Mouse (Mus musculus) embryo, embryonic 10.5 days (tissue): ENCODE measurements around the gene Plau.

Experiments
- DNase-seq: peaks from one replicate; pipeline ENCODE4 v3.0.0-alpha.2; 2015; ENCODE audit warnings: low spot score

The Plau gene

DNA sequence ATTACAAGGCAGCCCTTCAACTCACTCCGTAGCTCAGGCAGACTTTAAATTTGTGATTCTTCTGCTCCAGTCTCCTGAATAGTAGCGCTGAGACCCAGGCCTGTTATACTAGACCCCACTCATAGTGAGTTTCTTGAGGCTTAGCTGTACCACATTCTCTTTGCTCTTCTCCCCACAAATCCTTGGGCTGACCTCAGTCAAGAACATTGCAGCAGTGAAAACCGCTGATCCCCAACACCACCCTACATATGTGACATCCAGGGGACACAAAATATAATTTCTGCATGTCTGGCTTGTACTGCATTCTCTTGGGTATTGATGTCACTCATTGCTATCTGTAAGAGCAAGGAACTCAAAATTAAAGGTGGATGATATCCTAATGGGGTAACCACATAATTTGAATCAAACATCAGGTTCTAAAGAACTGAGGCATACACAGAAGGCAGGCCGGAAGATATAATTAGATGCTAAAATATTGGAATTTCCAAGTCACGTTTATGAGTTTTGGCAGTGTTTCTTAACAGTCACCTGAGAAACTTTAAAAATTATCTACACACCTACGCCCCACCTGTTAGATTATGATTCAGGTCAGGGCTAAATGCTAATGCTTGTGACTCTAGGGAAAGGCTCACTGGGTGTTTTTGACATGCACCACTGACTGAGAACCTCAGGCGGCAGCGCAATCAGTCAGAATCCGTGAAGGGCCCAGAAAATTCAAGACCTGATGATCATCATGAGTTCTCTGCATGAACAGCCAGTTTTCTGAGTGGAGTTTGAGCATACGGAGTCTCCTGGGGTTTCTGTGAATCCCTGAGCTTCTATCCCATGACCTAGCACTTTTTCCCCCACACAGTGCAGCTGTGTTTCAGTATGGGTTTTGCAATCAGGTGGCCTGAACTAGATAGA lies 8.5 kb downstream of the Plau start:
- DNase-seq, result no peak

DNA sequence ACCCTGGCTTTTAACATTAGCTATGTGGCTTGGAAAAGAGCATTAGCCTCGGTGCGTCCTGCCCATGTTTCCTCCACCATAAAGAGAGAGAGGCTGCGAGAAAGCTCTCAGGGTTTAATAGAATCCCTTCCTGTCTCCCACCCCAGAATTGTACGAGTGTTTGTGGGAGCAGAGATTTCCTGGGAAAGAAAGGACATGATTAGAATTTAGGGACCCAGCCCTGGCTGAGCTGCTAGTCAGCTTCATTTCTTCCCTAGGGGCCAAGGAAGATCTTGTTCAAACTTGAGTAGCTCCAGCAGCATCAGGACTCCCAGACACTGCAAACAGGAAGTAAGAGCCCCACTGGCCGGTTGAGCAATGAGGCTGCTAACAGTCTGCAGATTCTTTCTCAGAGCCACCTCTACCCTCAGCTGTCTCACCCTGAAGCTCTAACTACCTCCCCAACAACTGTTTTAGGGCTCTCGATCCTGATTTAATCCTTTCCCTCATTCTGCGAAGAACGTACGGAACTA lies 9.2 kb downstream of the Plau start:
- DNase-seq, result no peak

GRCm38 (mm10) chr14:20846214-20846613 lies 9.8 kb downstream of the Plau start:
- DNase-seq, result no peak

DNA sequence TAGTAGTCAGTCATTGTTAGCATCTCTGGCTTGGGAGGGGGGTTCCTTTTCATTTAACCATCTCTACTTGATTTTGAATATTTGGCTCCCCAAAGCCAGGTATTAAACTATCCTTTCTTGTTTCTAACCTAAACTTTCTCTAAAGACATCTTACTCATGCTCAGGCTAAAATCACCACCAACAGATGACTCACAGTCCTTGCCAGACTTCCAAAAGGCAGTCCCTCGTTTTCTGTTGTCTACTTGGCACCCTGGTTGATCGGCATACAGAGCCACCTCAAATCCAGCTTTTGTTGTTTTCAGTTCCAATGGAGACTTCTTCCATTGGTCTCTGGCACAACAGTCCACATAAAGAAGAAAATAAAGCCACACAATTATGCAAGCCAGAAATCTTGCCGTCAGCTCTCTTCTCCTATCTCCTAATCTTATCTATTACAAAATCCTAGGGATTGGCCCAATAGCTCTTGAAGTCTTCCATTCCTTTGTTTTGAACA lies 11.2 kb downstream of the Plau start:
- no peak for DNase-seq

DNA sequence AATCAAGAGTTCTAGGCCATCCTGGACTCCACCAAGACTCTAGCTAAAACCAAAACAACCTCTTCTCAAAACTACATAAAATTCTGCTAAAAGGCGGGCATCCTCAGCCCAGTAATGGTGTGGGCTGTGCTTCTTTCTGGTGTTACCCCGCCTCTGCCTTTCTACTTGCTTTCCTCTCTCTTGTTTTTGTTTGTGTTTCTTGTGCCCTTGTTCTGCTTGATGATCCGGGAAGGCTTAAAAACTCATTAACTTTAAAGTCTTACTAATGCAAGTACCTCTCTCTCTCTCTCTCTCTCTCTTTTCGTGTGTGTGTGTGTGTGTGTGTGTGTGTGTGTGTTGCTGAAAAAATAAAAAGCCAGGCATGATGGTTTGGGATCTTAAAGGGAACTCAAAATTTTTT lies 13.3 kb downstream of the Plau start:
- no peak for DNase-seq

DNA sequence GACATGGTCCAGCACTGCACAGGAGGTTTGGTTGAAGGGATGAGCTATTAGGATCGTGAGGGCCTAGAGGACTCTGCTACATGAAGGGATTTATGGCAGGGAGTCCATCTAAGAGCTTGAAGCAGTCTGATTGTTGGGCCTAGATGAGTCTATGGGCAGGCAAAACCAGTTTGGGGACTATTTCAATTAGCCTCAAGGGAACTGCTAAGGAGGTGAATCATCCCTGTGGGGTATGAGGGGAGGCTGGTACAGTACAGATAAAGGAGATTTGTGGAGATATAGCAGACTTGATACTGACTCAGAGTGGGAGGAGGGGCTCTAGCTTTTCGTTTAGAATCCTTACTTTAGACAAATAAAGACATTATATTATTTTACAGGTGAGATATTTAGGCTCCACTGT lies 14.0 kb downstream of the Plau start:
- no peak for DNase-seq

DNA sequence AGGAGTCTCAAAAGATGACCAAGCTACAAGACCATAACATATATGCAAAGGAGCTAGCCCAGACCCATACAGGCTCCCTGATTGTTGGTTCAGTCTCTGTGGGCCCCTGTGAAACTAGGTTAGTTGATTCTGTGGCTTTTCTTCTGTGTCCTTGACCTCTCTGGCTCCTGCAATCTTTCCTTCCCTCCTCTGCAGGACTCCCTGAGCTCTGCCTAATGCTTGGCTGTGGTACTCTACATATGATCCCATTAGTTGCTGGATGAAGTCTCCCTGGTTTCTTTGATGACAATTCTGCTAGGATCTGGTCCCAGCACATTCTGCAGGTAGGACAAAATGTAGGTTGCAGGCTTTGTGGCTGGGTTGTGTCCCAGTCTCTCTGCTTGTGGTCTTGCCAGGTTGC lies 15.3 kb downstream of the Plau start:
- DNase-seq, result no peak

DNA sequence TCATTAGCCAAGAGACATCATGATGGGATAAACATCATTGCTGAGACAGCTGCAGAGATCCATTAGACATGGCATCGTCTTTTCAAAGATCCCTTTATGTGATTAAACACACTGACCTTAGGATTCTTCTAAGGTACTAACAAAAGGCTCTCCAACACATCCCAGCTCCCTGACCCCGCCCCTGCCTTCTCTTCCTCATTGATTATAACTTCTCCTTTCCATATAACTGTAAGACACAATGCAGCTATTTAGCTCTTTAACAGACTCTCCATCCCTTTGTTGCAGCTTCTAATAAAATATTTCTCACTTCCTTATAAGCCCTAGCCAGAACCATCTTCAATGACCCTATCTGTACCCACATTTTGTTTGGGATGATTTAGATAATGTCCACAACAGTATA lies 24.7 kb downstream of the Plau start:
- DNase-seq, result no peak

- DNase-seq, result no peak
Observed at GRCm38 (mm10) chr14:20861559-20861958, 25.1 kb downstream of the Plau start.

DNA sequence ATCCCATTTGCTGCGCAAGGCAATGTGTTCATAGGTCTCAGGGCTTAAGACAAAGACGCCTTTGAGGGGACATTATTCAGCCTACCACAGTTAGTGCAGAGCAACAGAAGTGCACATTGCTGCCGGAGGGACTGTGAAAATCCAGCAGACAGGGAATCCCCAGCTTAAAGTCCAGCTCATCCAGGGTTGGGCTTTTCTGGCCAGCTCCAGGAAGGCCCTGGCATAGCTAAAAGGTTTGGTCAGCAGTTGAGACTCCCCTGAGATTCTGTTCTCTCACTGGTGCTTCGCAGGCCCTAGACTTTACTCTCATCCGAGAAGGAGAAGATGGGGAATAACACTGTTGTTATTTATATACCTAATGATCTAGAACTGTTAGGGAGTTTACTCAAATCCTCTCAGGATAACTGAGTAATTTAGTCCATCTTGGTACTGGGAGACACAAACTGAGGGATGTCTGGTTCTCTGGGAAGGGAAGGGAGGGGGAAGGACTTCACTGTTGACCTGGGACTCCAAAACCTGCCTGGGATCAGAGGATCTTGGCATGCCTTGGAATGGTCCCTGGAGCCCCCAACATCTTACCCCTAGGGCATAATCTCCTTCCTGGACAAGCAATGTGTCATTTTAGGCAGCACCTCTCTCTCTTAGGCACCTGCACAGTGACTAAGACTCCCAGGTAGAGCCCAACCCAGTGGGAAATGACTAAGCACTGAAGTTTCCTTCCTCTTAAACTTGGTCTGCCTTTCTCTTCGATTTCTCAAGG lies 27.0 kb downstream of the Plau start:
- no peak for DNase-seq

- DNase-seq, result no peak
Observed at GRCm38 (mm10) chr14:20864192-20864591, 27.7 kb downstream of the Plau start.

DNA sequence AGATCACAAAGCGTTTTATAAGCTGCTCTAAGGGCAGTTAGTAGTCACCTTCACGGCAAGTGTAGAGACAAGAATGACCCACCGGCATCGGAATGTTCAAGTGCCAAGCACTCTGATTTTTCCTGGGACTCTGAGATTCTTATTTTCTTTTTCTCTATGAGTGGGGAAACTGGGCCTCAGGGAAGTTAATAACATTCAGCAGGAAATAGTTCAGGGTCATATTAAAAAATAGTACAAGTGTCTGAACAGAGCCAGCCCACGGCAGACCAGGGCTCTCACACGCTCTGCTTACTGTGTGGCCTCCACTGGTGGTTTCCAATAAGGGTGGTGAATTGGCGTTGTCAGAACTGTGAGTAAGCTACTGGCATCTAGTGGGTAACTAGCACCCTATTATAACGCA lies 29.1 kb downstream of the Plau start:
- no peak for DNase-seq

DNA sequence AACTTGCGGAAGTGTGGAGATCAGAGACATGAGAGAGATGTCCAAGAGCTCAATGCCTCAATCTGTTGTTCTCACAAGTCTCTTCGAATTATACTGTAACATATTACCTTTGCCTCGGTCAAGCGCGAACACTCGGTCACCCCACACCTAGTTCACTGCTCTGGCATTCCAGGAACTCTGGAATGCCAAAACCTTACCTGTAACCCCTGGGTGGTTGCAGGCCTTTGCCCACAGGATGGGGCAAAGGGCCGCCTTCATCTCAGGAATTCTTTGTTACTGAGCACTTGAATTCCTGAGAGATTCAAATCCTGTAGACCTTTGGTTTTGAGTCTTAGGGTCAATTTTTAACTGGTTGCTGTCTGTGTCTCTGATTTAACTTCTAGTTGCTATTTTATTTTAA lies 29.9 kb downstream of the Plau start:
- DNase-seq, result no peak

DNA sequence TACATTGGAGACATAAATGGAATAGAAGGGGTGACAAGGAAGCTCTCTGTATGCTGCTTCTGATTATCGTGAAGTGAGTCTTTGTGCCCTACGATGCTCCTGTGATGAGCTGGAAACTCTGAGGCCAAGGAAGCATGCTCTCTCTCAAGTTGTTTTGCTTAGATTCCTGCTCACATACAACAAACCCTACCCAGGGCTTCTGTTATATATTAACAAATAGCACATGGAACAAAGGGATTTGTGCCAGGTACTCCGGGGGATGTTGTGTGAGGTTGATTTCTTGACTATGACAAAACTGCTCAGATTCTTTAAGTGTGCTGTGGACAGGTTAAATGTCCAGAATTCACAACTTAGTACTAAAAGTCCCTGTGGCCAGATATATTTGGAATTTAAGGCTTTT lies 33.6 kb downstream of the Plau start:
- no peak for DNase-seq

DNA sequence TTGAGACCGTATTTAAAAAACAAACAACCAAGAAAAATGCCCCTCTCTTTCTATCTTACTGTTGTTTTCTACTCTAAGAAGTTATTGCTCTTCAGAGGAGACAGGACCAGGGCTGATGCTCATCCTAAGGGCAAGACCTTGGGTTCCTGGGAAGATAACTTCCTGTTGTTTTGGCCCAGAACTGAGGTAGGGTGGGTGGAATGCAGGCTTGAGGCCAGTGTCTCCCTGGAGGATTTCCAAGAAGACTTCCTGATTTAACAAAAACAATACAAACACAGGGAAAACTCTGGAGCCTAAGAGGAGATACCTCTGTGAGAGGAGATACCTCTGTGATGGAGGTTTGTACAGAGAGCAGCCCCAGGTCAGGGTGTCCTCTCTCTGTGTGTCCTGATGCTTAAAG lies 35.0 kb downstream of the Plau start:
- DNase-seq, result no peak

GRCm38 (mm10) chr14:20873307-20873706 lies 36.8 kb downstream of the Plau start:
- DNase-seq, result peak; percentile 93

- DNase-seq, result no peak
Observed at GRCm38 (mm10) chr14:20873931-20874330, 37.5 kb downstream of the Plau start.

GRCm38 (mm10) chr14:20884691-20885090 lies 48.2 kb downstream of the Plau start:
- DNase-seq, result no peak

GRCm38 (mm10) chr14:20885091-20885888 lies 48.8 kb downstream of the Plau start:
- peak; percentile 67 for DNase-seq

DNA sequence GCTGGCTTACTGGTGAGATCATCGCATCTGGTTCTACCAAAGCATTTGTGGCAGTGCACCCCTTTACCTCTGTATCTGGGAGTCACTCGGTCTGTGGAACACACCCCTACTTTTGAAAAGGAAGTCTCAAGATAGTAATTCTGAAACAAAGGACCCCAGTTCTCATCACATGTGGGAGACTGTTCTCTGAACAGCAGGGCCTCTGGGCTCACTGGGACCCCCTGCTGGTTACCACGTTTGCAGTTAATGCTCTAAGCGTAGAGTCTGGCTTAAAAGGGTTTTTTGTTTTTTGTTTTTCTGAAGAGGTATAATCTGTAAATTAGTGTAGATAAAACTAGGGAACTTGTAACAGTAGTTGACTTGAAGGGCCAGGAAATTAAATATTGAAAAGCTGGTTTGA lies 49.8 kb downstream of the Plau start:
- DNase-seq, result peak; percentile 58

GRCm38 (mm10) chr14:20887541-20888085 lies 51.2 kb downstream of the Plau start:
- no peak for DNase-seq

- peak; percentile 75 for DNase-seq
Observed at GRCm38 (mm10) chr14:20891941-20892402, 55.5 kb downstream of the Plau start.
